Mouse (Mus musculus): ENCODE results near the gene Kdm5c.

DNA sequence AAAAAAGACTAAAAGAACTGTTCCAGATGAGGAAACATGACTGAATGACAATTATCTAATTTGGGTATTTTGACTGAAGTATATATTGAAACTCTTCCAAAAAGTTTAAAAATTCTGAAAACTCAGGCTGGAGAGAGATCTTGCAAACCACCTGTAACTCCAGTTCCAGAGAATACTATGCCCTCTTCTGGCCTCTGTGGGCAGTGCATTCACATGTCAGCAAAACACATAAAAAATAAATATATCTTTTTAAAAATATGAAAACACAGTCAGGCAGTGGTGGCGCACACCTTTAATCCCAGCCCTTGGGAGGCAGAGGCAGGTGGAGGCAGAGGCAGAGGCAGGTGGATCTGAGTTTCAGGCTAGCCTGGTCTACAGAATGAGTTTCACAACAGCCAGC is 90.8 kb downstream of the Kdm5c start:
- TF ChIP-seq ZC3H11A (IDR thresholded peaks at IDR 0.05; ENCODE audit: borderline replicate concordance, low read depth, low read length): no peak
- no peak for TF ChIP-seq ZNF384 (IDR thresholded peaks at IDR 0.05; ENCODE audit: low read depth, low read length)
- TF ChIP-seq HCFC1 (IDR thresholded peaks at IDR 0.05; ENCODE audit: borderline replicate concordance, insufficient read depth, low read length): no peak
- TF ChIP-seq MAFK (IDR thresholded peaks at IDR 0.05; ENCODE audit: insufficient read depth, low read depth, low read length): no peak
- no peak for TF ChIP-seq CHD2 (IDR thresholded peaks at IDR 0.05; ENCODE audit: low read depth, low read length)
